Mouse (Mus musculus): ENCODE data around the gene Fam107b.

The Fam107b gene

GRCm38 (mm10) chr2:3608868-3609854 lies 38.9 kb downstream of the Fam107b start:
- DNase-seq (ENCODE audit: low spot score in 2 of 2): no peak

GRCm38 (mm10) chr2:3618446-3618845 lies 48.2 kb downstream of the Fam107b start:
- DNase-seq (ENCODE audit: low spot score in 2 of 2): no peak

DNA sequence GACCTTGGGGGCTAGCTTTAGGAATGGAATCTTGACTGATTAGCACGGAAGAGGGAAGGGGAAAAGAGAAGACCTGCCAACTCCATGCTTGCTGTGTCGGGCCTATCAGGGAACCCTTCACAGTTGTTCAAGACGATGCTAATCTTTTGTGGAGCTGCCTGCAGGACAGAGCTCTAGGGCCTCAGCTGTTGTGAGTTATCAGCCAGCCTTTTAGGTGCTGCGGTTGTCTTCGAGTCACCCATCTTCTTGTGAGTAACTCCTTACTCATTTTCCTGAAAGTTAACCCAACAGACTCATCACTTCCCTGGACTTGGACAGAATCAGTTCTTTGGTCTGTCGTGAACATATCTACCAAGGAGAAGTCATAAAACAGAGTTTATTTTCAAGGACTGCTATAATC lies 51.3 kb downstream of the Fam107b start:
- no peak for DNase-seq (ENCODE audit: low spot score in 2 of 2)

- DNase-seq (ENCODE audit: low spot score in 2 of 2): no peak
These were observed 51.9 kb downstream of the Fam107b start for GRCm38 (mm10) chr2:3622158-3622557.

- DNase-seq (ENCODE audit: low spot score in 2 of 2): no peak
These were observed 53.1 kb downstream of the Fam107b start for GRCm38 (mm10) chr2:3623207-3623980.

DNA sequence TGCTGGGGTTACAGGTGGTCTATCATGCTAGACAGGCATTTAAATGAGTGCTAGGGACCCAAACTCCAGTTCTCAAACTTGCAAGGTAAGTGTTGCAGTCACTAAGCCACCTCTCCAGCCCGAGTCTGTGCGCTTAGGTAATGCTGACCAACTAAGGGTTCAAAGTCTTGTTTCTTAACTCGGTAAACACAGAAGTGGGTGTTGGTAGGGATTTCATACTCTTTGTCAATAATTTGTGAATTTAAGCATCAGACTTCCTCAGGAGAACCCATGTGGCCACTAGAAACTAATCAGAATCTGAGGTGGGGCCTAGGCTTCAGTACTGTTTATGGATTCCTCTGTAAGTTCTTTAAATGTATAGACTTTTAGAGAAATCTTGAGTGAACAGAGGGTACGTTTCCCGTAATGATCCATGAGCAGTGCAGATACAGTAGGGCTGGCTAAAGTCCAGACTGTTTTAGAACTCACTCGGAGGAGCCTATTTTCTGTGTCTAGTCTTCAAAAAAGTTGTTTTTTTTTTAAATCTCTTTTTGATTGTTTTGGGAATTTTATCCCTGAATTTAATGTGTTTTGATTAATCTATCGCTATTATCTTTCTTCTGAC lies 53.8 kb downstream of the Fam107b start:
- no peak for DNase-seq (ENCODE audit: low spot score in 2 of 2)

- no peak for DNase-seq (ENCODE audit: low spot score in 2 of 2)
These were observed 58.8 kb downstream of the Fam107b start for GRCm38 (mm10) chr2:3629096-3629495.

DNA sequence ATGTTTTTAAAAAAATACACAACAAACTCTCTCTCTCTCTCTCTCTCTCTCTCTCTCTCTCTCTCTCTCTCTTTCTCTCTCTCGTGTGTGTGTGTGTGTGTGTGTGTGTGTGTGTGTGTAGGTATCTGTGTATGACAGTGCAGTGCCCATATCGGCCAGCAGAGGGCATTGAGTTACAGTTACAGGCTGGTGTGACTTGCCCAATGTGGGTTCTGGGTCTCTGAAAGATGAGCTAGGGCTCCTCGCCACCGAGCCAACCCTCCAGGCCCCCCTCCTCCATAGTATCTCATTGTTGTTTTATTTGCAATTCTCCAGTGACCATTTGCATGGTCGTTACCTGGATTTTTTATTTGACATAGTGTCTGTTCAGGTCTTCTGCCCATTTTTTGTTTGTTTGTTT lies 59.5 kb downstream of the Fam107b start:
- no peak for DNase-seq (ENCODE audit: low spot score in 2 of 2)

DNA sequence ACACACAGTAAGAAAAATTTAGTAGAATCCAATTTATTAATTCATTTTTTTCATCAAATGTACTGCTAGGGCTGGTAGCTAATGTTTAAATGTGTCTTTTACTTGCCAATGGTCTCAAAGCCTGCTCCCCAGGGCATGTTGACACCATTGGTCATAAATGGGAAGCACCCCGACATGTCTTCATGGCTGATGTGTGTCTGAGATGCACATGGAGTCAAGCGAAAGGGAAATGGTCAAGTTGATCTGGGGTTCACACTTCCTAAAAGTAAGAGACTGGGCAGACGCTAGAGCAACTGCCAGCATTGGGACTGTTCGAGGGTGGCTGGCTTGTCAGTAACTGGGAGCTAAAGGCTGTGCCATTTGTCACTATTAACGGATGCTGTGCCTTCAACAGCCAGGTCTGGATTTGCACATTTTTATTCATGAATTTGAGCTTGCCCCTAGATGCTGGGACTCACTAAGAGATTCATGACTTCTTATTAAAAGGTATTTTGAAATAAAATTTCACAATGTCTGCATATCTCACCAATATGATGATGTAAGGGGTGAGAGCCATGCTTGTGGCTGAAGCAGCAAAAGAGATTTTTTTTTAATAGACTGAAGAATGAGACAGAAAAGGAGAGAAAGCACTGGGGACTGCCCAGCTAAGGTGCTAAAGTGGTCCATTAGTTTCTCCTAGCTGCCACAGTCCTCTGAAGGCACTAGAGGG lies 60.6 kb downstream of the Fam107b start:
- DNase-seq (ENCODE audit: low spot score in 2 of 2): no peak

DNA sequence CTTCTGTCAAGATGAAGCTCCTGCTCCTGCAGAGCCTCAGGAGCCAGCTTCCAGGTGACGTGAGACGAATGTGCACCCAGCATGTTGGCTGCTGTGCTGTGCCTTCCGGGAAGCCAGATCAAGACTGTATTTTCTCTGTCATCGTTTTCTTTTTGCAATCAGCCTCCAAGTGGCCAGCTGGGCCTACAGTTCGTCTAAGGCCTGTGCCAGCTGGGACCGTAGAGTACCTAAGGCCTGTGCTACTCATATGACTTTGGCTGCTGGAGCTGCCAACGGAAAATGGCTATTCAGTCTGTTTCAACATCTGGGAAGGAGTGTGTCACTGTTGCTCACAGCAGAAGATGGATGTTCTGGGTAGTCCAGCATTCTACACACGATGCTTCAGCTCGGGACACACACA lies 62.8 kb downstream of the Fam107b start:
- no peak for DNase-seq (ENCODE audit: low spot score in 2 of 2)

GRCm38 (mm10) chr2:3636771-3637170 lies 66.5 kb downstream of the Fam107b start:
- no peak for DNase-seq (ENCODE audit: low spot score in 2 of 2)

GRCm38 (mm10) chr2:3641001-3641770 lies 70.9 kb downstream of the Fam107b start:
- DNase-seq (ENCODE audit: low spot score in 2 of 2): no peak

GRCm38 (mm10) chr2:3642949-3643348 lies 72.7 kb downstream of the Fam107b start:
- DNase-seq (ENCODE audit: low spot score in 2 of 2): no peak

DNA sequence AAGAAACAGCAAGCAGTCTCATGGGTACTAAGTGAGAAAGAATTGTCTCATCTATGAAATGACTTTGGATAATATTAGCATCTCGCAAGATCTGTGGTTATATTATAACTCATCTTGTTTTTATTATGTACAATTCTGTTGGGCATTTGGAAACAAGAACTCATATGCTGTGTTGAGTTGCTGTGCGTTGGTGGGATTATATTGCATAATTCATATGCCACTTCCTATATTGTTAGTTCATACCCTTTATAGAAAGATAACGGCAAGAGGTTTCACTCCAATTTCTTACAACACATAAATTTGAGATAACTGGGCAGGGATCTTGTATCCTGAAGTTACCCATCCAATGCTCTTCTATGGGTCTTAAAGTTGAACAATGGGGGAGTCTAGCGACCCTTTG lies 75.5 kb downstream of the Fam107b start:
- DNase-seq (ENCODE audit: low spot score in 2 of 2): no peak

DNA sequence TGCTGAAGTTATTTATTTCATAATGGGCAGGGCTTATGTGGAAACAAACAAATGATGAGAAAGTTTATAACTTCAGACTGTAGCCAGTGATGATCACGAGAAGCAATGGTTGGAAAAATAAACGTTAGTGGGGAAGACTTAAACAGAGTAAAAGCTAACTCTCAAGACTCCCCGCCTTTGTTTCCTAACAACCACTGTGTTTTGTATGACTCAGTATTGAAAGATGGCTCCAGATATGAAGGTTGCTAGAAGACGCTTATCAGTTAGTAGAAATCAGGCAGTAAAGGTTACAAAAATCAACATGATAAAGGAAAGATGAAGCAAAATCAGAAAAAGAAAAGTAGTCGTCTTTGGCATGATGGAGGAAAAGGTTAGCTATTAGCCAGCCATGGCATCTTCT lies 78.9 kb downstream of the Fam107b start:
- DNase-seq (ENCODE audit: low spot score in 2 of 2): no peak

- no peak for DNase-seq (ENCODE audit: low spot score in 2 of 2)
These were observed 84.3 kb downstream of the Fam107b start for GRCm38 (mm10) chr2:3654606-3655005.

DNA sequence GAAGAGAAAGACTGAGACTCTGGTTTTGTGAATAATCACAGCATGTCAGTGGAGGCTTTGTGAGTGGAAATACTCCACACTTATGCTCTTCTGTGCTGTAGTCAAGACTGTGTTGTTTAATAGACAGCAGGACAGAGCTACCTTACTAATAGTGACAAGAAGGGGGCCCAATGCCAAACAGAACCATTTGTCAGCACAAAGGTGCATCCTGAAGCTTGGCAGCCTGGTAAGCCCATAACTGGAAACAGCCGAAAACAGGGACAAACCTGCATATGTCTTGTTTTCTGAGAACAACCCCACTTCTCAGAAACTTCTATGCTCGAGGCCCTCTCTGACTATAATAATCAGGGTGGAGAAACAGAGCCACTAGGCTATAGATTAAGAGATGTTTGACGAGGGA lies 85.8 kb downstream of the Fam107b start:
- DNase-seq (ENCODE audit: low spot score in 2 of 2): no peak

GRCm38 (mm10) chr2:3656834-3657233 lies 86.5 kb downstream of the Fam107b start:
- no peak for DNase-seq (ENCODE audit: low spot score in 2 of 2)

DNA sequence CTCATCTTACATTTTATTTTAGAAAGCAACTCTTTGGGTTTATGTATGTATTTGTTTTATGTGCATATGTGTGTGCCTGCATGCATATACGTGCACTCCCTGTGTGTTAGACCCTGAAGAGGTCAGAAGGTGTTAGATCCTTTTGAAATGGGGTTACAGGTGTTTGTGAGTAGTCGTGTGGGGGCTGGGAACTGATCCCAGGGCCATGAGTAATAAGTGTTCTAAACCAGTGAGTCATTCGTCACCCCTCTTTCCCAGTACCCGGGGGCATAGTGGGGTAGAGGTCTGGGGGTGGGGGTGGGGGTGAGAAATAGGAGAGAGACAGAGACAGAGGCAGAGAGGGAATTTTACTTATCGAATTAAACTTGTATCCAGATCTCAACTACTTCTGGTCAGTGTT lies 87.1 kb downstream of the Fam107b start:
- no peak for DNase-seq (ENCODE audit: low spot score in 2 of 2)

DNA sequence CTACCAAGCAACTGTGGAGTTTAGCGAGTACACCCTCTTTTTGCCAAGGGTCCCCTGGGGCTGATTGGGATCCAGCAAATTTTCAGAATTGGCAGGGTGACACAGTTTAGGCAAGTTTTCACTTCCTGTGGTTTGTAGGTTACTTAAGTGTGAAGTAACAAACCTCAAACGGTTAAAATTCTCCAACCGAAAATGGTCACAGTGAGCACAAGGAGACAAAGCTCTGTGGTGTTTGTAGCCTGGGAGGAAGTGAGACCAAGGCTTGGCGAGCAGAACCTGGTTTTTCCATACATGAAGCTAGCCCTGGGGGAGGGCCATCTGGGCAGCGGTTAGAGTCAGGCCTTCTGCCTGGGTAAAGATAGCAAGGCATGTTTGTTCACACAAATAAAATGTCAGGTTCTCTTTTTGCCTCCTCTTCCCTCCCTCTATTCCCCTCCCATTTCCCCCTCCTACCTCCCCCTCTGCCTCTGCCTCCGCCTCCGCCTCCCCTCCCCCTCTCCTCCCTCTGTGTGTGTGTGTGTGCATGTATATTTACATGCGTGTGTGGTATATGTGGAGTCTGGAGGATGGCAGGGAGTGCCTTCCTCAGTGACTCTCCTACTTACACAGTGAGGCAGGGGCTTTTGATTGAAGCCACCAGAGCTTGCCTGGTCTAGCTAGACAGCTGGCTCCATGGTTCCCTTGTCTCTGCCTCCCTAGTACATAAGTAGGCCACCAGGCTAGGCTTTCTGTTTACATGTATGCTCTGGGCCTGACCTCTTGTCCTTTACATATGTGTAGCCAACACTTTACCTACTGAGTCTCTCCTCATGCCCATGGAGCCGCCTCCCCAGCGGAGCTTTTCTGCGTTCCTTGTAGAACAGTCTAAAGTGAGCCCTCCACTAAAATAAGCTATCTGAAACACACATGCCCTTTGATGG lies 87.8 kb downstream of the Fam107b start:
- peak in 1 of 2 experiments; percentile 19 for DNase-seq (ENCODE audit: low spot score in 2 of 2)

Measured in left cerebral cortex, adult 9 months (tissue).